Mouse (Mus musculus) thymus, adult 2 months (tissue): ENCODE measurements around the gene Nkapl. TPM values are rescaled to one million over a fixed set of nuclear protein-coding genes. Genes with fewer than 3 reads are reported as not detected.
"Not testable (repeated sequence)": the region's sequence is repeated elsewhere in the genome, so short reads cannot be mapped to it uniquely, and the experiment has no call there.

Experiments
- DNase-seq: peaks from one replicate; pipeline ENCODE4 v3.0.0; 2021
- H3K27ac ChIP-seq: fragments of 200-500 bp; 2 replicates; pipeline ENCODE4 v1.5.1; 2012; ENCODE audit warnings: low read length, control low read depth; ENCODE audit not compliant: control insufficient read depth, insufficient read depth
- H3K27me3 ChIP-seq: fragments of 200-500 bp; 2 replicates; pipeline ENCODE4 v1.6.1; 2012; ENCODE audit warnings: mild to moderate bottlenecking, low read length, moderate library complexity, mixed read lengths; ENCODE audit not compliant: control insufficient read depth, insufficient read depth
- H3K36me3 ChIP-seq: fragments of 200-500 bp; 2 replicates; pipeline ENCODE4 v1.6.1; 2012; ENCODE audit warnings: mild to moderate bottlenecking, low read length, moderate library complexity; ENCODE audit not compliant: control insufficient read depth, insufficient read depth
- H3K4me1 ChIP-seq: fragments of 200-500 bp; replicated peaks from 2 replicates; pipeline ENCODE4 v1.6.1; 2012; ENCODE audit warnings: low read length; ENCODE audit not compliant: control insufficient read depth, insufficient read depth
- H3K4me3 ChIP-seq: fragments of 200-500 bp; 2 replicates; pipeline ENCODE4 v1.5.1; 2012; ENCODE audit warnings: mild to moderate bottlenecking, low read length, control low read depth, moderate library complexity; ENCODE audit not compliant: control insufficient read depth, insufficient read depth
- CTCF ChIP-seq: fragments of 200-500 bp; IDR thresholded peaks from 2 replicates; pipeline ENCODE4 v1.5.1; 2012; ENCODE audit warnings: mild to moderate bottlenecking, control low read depth, low read length, moderate library complexity, borderline replicate concordance; ENCODE audit not compliant: control insufficient read depth, poor library complexity, insufficient read depth; ENCODE audit errors: extremely low read depth
- POLR2A ChIP-seq: fragments of 200-500 bp; IDR thresholded peaks from 2 replicates; pipeline ENCODE4 v1.6.1; 2012; ENCODE audit warnings: mild to moderate bottlenecking, low read length, control low read depth, moderate library complexity; ENCODE audit not compliant: control insufficient read depth, poor library complexity, insufficient read depth; ENCODE audit errors: extremely low read depth
- WGBS: fragments of 180-500 bp; shearing (Covaris S2); methylation state at CpG from one replicate; pipeline ENCODE4 v1.1.7; 2018; 5-methylcytosine and 5-hydroxymethylcytosine counted together
- polyA plus RNA-seq: library from polyadenylated mRNA; depleted of rRNA; stranded (reverse); fragments of >200 nt; gene quantifications from 2 replicates; pipeline ENCODE4 v1.2.3, GENCODE M21; 2012

The Nkapl gene
- polyA plus RNA-seq, 1 experiment = 0.12 TPM

GRCm38 (mm10) chr13:21486881-21487280, 18.6 kb upstream of the Nkapl start:
- Histone ChIP-seq H3K27me3 (no peaks in the 10 kb centered on the region), H3K36me3 (no peaks in the 10 kb centered on the region), H3K4me3 (no peak overlapping the region), H3K27ac (no peak overlapping the region), H3K4me1 (no peaks in the 10 kb centered on the region)
- no peak for DNase-seq
- TF ChIP-seq POLR2A (no peak), CTCF (no peak)
- 100% methylated on average over 1 of the region's 1 CpGs for WGBS

DNA sequence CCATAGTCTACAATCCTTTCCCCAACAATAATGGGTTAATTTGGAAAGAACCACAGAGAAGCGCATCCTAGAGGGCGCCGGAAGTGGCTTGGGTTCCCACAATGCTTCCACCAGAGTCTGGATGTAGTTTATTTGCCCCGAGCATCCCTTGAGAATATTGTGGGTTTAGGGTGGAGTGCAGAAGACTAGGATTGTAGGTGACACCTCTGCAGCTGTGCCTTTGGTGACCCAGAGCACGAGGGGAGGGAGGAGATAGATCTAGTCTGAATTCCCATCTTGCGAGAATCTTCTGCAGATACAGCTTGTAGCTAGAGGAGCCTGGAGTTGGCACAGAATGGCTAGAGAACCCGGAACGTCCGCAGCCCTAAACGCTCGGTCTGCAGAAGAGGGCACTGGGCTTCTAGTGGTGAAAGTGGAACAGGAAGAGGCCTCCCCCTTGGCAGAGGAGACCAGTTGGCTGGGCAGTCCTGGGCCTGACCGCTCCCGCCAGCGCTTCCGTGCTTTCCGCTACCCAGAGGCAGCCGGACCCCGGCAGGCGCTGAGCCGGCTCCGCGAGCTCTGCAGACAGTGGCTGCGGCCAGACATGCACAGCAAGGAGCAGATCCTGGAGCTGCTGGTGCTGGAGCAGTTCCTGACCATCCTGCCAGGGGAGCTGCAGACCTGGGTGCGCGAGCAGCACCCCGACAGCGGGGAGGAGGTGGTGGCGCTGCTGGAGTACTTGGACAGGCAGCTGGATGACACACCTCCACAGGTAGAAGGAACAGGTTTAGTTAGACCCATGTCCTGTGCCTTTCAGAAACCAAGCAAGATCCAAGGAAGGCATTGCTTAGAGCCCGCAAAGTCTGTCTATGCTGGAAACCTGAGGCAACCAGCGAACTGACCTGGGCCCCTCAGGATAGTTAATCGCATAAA, 10.7 kb upstream of the Nkapl start, which contains the start of the genes Zkscan4 and Gm10065:
Zkscan4 (plus strand) TSS at position 149 of the 912 bp plus-strand sequence.
Gm10065 (minus strand) TSS at position 683 of the 912 bp plus-strand sequence.
- peak; percentile 3 for DNase-seq
- H3K27me3 ChIP-seq, H3K36me3 ChIP-seq, H3K27ac ChIP-seq, H3K4me1 ChIP-seq: not testable (repeated sequence)
- H3K4me3 ChIP-seq = peak within 1 kb of the TSS; percentile 17
- WGBS = 6% methylated on average over 30 of the region's 31 CpGs

- Histone ChIP-seq H3K4me1 (peaks cover 3% of the 10 kb centered on the region; the same call in 1 of the 2 replicates), H3K27ac (no peak overlapping the region), H3K4me3 (no peak overlapping the region), H3K27me3 (peaks cover 5% of the 10 kb centered on the region; the same call in 1 of the 2 replicates), H3K36me3 (no peaks in the 10 kb centered on the region)
- WGBS = 73% methylated on average over 4 of the region's 4 CpGs
- no peak for DNase-seq
- TF ChIP-seq CTCF = no peak
- TF ChIP-seq POLR2A = no peak
Observed at GRCm38 (mm10) chr13:21472427-21472826, 4.1 kb upstream of the Nkapl start.

DNA sequence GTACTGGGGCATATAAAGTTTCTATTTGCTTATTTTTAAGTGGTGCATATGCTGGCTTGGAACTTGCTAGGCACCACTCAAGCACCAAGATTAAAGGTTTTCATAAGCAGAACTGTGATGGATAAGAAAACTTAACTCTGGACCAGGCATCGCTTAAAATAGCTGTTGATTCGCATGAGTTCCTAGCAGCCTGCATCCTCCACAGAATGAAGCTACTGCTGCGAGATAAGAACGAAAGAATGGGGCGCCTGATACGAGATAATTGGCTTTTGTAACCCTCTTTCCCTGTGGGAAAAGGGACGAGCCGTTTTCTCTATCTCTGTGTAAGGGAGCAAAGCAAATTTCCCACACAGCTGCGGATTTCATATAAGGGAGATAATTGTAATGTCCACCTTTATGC, 788 bp upstream of the Nkapl start:
- no peak for DNase-seq
- Histone ChIP-seq H3K36me3 (no peaks in the 10 kb centered on the region), H3K27me3 (peaks cover 5% of the 10 kb centered on the region; the same call in 1 of the 2 replicates), H3K27ac (no peak overlapping the region), H3K4me1 (peaks cover 3% of the 10 kb centered on the region; the same call in 1 of the 2 replicates), H3K4me3 (no peak overlapping the region)
- 51% methylated on average over 9 of the region's 9 CpGs for WGBS
- TF ChIP-seq CTCF (no peak), POLR2A (no peak)

DNA sequence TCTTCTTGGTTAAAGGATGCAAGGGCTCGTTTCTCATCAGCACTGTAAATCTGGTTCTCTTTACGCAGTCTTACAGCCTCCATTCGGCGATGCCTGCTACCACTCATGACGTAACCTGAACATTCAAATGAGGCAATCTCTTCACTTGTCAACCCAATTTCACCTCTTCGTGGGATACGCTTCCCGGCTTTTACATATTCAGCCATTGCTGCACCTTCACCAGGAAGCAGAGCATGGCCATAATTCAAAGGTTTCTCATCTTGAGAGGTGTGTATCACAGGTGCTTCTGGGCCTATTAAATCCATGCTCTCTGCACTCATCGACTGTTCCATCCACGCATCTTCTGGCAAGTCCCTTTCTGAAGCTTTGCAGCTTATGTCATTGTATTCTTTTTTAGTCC, 973 bp downstream of the Nkapl start:
- Histone ChIP-seq H3K4me3 (no peak overlapping the region), H3K27me3 (peaks cover 5% of the 10 kb centered on the region; the same call in 1 of the 2 replicates), H3K36me3 (no peaks in the 10 kb centered on the region), H3K4me1 (peaks cover 3% of the 10 kb centered on the region; the same call in 1 of the 2 replicates), H3K27ac (no peak overlapping the region)
- DNase-seq = no peak
- TF ChIP-seq POLR2A = no peak
- TF ChIP-seq CTCF = no peak
- WGBS = 90% methylated on average over 10 of the region's 10 CpGs

DNA sequence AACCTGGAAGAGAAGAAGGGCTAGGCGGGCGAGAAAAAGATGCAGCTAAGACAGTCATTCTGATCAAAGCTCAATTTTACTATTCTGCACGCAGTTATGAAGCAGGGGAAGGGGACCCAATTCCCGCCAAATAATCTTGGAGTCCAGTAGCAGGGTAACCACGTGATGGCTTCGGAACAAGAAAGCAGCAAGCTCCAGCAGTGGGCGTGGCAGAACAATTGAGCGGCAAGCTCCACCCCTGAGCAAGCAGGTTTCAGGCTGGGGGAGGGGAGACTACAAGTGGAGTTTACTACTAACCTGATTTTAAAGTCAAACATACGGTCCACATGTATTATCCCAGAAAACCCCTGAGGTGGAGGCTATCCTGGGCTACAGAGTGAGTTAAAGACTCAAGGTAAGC, 5.8 kb downstream of the Nkapl start:
- H3K27me3 ChIP-seq, DNase-seq, H3K4me1 ChIP-seq, H3K4me3 ChIP-seq, H3K27ac ChIP-seq, H3K36me3 ChIP-seq: not testable (repeated sequence)
- 76% methylated on average over 9 of the region's 9 CpGs for WGBS

GRCm38 (mm10) chr13:21456347-21456746, 12.0 kb downstream of the Nkapl start:
- TF ChIP-seq POLR2A = no peak
- TF ChIP-seq CTCF = no peak
- DNase-seq = no peak
- no peaks in the 10 kb centered on the region for H3K27me3 ChIP-seq
- no peaks in the 10 kb centered on the region for H3K36me3 ChIP-seq
- no peak overlapping the region for H3K27ac ChIP-seq
- WGBS = 68% methylated on average over 4 of the region's 4 CpGs
- H3K4me1 ChIP-seq = no peaks in the 10 kb centered on the region
- H3K4me3 ChIP-seq = no peak overlapping the region
